Mouse (Mus musculus): ENCODE measurements around the gene Sqor.

Gene Sqor

GRCm38 (mm10) chr2:122783730-122784129 lies 18.7 kb downstream of the Sqor start:
- no peak for DNase-seq (ENCODE audit: low spot score in 2 of 2)

DNA sequence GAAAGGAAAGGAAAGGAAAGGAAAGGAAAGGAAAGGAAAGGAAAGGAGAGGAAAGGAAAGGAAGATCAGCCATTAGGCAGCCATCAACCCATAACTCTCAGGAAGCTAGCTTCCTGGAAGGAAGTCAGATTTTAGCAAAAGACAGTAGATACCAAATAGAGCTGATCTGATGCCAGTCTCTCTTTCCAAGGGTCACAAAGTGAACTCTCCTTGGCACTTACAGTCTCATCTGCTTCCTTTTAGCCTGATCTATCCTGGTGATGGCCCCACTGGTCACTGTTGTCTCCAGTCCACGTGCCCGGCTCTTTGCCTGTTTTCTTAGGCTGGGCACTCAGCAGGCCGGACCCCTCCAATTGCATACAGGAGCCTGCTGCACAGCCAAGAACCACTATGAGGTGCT lies 19.7 kb downstream of the Sqor start:
- no peak for DNase-seq (ENCODE audit: low spot score in 2 of 2)

DNA sequence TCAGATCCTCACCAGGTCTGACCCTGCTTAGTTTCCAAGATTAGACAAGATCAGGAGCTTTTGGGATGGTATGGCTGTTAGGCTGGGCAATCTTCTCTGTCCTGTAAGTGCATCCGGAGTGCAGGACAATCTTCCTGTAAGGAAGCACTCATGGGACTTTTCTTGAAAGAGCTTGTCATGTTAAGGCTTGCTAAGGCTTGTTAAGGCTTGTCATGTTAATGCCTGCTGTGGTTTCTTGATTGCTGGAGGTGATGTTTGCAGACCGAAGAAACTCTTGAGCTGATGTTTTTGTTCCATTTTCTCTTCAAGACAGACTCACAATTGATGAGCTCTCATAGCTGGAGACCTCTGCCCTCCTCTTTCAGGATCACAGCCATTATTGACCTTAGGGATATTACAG lies 21.1 kb downstream of the Sqor start:
- DNase-seq (ENCODE audit: low spot score in 2 of 2): no peak

DNA sequence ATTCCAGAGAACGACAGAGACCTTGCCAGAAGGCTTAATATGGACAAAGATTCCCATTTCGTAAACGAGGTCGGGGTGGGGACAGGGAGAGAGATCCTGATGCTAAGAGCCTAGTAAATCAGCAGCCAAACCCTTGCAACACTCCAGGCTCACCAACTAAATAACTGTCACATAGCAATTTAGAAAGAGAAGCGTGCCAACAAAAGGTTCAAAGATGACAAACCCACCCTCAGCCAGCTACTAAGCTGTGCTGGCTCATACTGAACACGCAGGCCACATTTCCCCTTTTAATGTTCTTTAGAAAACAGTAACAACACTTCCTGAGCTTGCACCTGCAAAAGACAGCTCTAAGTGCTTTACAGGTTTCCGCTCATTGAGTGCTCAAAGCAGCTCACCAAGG lies 24.3 kb downstream of the Sqor start:
- no peak for DNase-seq (ENCODE audit: low spot score in 2 of 2)

GRCm38 (mm10) chr2:122789730-122790129 lies 24.7 kb downstream of the Sqor start:
- no peak for DNase-seq (ENCODE audit: low spot score in 2 of 2)

GRCm38 (mm10) chr2:122804392-122804791 lies 39.4 kb downstream of the Sqor start:
- no peak for DNase-seq (ENCODE audit: low spot score in 2 of 2)

DNA sequence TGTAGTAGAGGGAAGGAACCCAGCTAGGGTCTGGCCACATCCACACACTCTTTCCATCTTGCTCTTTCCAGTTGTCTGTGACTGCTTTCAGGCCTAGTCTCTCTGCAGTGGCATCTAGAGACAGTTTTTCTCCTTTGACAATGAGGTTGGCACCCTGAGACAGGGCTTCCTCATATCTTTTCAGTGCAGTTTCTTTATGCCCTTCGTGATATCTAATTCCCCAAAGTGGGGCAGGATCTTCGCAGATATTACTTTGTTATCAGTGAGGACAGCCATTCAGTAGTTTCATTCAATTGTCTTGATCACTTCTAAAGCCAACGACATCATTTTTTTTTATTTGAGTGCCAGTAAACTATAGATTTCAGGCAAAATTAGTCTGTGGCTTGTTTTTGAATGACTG lies 41.0 kb downstream of the Sqor start:
- no peak for DNase-seq (ENCODE audit: low spot score in 2 of 2)

DNA sequence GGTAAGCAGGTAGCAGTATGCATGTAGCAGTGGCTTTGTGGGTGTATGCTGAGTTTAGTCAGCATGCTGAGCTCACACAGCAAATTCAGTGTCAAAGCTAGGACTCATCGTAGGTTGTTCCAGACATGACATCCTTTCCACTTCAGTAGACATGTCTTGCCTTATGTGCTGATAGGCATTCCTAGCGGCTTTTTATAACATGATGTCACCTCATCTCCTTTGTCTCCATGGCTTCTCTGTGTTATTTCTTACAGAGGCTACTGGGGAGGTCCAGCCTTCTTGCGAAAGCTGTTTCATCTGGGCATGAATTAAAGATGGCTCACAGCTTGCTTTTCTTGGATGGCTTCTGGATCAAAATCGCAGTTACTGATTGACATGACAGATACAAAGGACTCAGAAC lies 44.0 kb downstream of the Sqor start:
- no peak for DNase-seq (ENCODE audit: low spot score in 2 of 2)

DNA sequence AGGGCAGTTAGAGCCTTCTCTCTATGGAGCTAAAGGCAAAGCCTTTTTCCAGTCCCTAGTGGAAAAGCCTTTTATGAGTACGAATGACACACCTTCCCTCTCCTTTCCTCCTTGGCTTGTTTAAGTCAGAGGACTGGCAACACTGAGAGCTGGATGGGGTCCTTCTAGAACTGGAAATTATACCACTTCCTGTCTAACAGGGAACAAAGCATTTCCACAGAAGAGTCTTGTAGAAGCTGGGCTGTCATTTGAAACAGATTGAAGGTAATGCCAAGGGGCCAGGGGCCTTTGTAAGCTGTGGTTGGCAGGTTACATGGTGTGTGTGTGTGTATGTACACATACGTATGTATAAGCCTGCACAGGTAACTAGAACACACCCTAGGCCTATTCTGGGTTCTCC lies 51.9 kb downstream of the Sqor start:
- no peak for DNase-seq (ENCODE audit: low spot score in 2 of 2)

- no peak for DNase-seq (ENCODE audit: low spot score in 2 of 2)
These were observed 56.2 kb downstream of the Sqor start for GRCm38 (mm10) chr2:122821246-122821645.

- DNase-seq (ENCODE audit: low spot score in 2 of 2): no peak
These were observed 60.6 kb downstream of the Sqor start for GRCm38 (mm10) chr2:122825406-122826236.

- no peak for DNase-seq (ENCODE audit: low spot score in 2 of 2)
These were observed 61.3 kb downstream of the Sqor start for GRCm38 (mm10) chr2:122826302-122826701.

GRCm38 (mm10) chr2:122854636-122855035 lies 89.6 kb downstream of the Sqor start:
- no peak for DNase-seq (ENCODE audit: low spot score in 2 of 2)

DNA sequence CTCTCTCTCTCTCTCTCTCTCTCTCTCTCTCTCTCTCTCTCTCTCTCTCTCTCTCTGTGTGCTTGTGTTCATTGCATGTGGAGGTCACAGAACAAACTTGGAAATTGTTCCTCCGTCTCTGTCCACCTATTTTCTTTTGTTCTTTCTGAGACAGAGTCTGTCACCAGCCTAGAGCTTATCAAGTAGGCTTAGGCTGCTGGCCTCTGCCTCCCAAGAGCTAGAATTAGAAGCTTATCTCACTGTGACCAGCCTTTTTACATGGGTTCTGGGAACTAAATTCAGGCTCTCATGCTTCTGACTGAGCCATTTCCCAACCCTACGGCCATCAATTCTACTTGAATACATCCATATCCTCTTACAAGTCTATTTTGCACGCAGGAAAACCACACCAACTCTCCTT lies 90.3 kb downstream of the Sqor start:
- DNase-seq (ENCODE audit: low spot score in 2 of 2): no peak

Measured in spleen, postnatal 36 days (tissue).